Mouse (Mus musculus): ENCODE measurements around the gene Olfr837.
"Not testable (repeated sequence)": the region's sequence is repeated elsewhere in the genome, so short reads cannot be mapped to it uniquely, and the experiment has no call there.

Gene Olfr837

DNA sequence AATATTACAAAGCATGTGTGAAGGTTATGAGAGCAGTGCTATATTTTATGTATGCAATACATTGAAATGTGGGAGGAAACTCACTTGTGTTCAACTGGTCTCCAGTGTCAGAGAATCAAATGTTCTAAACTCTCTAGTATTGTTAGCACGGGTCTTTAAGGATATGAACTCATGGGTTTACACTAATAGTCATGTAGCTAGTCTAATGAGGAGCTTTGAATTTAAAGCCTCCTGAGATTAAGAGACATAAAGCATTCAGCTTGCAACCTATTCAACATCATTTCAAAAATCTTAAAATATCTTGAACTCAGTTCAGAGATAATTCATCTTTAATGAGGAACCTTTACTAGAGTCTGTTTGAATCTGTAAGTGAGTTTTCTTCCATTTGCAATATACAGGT lies at the start of gene Olfr837:
TSS of gene Olfr837 (plus strand) at position 301 of the 400 bp plus-strand sequence.
- DNase-seq = no peak

DNA sequence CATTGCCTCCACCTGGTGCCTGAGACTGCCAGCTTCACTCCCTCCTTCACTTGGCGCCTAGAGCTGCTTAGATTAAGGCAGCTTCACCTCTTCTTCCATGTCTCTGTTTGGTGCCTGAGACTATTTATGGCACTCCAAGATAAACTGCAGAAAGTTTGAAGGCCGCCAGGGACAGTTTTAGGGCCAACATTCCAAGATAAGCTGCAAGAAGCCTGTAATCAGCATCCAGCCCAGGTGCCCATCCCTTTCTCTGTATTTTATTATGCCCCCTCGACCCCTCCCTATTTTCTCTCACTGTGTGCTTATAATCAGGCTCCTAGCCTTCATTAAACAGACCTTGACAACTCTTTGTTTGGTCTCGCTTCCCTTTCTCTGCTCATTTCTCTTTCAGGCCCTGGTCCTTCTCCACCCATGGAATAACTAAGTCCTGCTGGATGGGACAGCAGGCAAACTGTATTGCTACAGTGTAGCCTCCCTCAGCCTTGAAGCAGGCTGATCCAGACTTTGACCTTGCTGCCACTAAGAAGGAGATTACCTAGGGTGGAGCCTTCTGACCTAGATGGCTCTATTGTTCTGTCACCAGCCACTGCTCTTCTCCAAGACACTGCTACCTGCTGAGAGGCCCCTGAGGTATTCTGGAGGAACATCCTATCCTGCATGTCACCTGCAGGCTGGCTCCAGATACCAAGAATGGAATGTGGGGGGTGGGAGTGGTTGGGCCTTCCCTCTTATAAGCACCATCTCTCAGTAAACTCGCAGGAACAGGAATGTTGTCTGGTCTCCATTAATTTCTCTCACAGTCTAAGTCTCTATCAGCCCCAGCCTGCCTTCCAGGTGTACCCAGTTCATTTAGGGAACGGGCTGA lies 43.0 kb upstream of the Olfr837 start:
- DNase-seq = not testable (repeated sequence)

DNA sequence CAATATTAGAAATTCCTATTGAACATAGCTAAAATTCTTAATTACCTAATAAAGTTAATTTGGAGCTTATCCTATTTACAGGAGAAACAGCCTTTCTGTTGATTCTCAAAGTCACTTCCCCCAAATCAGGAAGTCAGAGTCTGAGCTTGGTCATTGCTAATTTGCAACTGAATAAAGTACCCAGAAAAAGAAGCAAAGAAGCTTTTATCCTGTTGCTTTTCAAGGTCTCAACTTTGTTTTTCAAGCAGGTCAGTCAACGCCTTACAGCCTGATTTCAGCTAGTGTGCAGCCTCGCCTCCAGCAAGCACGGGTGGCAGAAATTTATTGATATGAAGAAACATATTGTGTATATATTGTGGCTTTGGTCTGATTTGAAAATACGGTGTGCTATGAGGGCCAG lies 38.8 kb upstream of the Olfr837 start:
- no peak for DNase-seq

DNA sequence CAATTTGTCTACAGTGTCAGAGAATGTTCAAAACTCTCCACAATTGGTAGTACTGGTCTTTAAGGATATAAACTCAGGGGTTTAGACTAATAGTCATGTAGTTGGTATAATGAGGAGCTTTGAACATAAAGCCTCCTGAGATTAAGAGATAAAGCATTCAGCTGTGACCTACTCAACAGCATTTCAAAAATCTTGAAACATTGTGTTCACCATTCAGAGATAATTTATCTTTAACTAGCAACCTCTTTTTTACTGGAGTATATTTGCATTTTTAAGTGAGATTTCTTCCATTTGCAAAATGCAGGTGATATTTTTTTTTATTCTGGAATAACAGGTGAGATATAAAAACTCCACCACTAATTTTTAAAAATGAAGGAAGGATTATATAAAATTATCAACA lies 16.0 kb upstream of the Olfr837 start, which contains the start of gene Olfr836:
TSS of gene Olfr836 (plus strand) at position 301 of the 400 bp plus-strand sequence.
- no peak for DNase-seq

DNA sequence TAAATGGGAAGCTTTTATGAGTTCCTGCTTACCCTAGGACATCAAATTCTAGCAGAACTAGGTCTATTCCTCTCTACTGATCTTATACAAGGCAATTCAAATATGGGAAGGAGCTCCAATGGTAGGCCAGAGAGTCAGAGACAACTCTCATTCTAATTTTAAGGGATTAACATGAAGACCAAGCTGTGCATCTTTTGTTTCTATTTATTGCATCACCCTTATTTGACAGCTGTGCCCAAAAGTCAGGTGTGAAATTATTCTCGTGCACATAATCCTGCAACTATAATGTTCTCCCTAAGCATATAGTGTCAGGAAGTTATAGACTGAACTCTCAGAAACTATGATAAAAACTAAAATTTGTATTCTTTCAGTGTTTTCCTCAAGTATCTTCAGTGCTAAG lies 41.1 kb downstream of the Olfr837 start, which contains the start of gene Olfr839-ps1:
TSS of gene Olfr839-ps1 (minus strand) at position 101 of the 400 bp plus-strand sequence.
- no peak for DNase-seq
